ENCODE assay signal across 11 mouse cellular contexts in genomic region chr1:171610781-171611180, GRCm38 (mm10). TPM values are rescaled to one million over a fixed set of nuclear protein-coding genes. Genes with fewer than 3 reads are reported as not detected.
DNase-seq lines count a peak whose midpoint lies in the region; ATAC-seq and TF ChIP-seq lines count a peak whose summit lies in the region.
"Had no signal": no experiment of that assay in that cellular context is flagged by ENCODE, and none has a peak within 500 bp of the region (broad histone marks: within the 10 kb centered on the region; RNA-seq: fewer than 3 reads in every experiment).

No protein-coding gene starts in this region.

- no peaks in the 10 kb centered on the region for H3K36me3 ChIP-seq in hindbrain, postnatal 0 days (ENCODE audit: insufficient read depth, low read length)
- no peaks in the 10 kb centered on the region for H3K36me3 ChIP-seq in hindbrain, embryonic 16.5 days (ENCODE audit: control insufficient read depth, insufficient read depth, low read length)
- H3K36me3 ChIP-seq in MEL (ENCODE audit: control insufficient read depth in 1 of 2, insufficient read depth in 2 of 2, low read length in 2 of 2): no peaks in the 10 kb centered on the region
- H3K36me3 ChIP-seq: limb, embryonic 15.5 days had no signal

- no peak for ATAC-seq in hindbrain, postnatal 0 days
- no peak for ATAC-seq in hindbrain, embryonic 16.5 days
- ATAC-seq in megakaryocyte progenitor cell, adult 5-6 weeks (replicated peaks; ENCODE audit: poor library complexity): peak; percentile 67

- peak; percentile 53 for TF ChIP-seq CTCF in hindbrain, postnatal 0 days (IDR thresholded peaks at IDR 0.05; ENCODE audit: low read depth)
- TF ChIP-seq CTCF in MEL (IDR thresholded peaks at IDR 0.05 in 2 of 3, conservative IDR thresholded peaks at IDR 0.05 in 1 of 3; ENCODE audit: control insufficient read depth in 1 of 3, insufficient read depth in 1 of 3, low read depth in 2 of 3, low read length in 3 of 3, poor library complexity in 1 of 3, severe bottlenecking in 1 of 3): peak; percentile 25 to 52 (median 33)

- peak; percentile 41 for DNase-seq in hindbrain, postnatal 0 days (ENCODE audit: low spot score)
- DNase-seq in A20 (ENCODE audit: low read depth, low spot score): peak; percentile 72
- DNase-seq in MEL (ENCODE audit: low read depth, low spot score): peak; percentile 55
- DNase-seq in layer of hippocampus, adult 11-12 months (ENCODE audit: low spot score): no peak
- no peak for DNase-seq in gastrocnemius, adult 8-10 months (ENCODE audit: low spot score in 2 of 2)
- DNase-seq in kidney, postnatal 10 days: no peak
- DNase-seq: cerebellum, postnatal 25 days had no signal

- H3K4me3 ChIP-seq in hindbrain, postnatal 0 days (ENCODE audit: low read length): no peak overlapping the region
- H3K4me3 ChIP-seq in hindbrain, embryonic 16.5 days (ENCODE audit: low read length): no peak overlapping the region
- no peak overlapping the region for H3K4me3 ChIP-seq in MEL (ENCODE audit: control insufficient read depth in 1 of 2, insufficient read depth in 1 of 2, low read depth in 2 of 2, low read length in 2 of 2)
- H3K4me3 ChIP-seq: limb, embryonic 15.5 days had no signal

- no peak overlapping the region for H3K9ac ChIP-seq in hindbrain, postnatal 0 days (replicated peaks; ENCODE audit: low read length)
- no peak overlapping the region for H3K9ac ChIP-seq in hindbrain, embryonic 16.5 days (ENCODE audit: low read depth, low read length)
- no peak overlapping the region for H3K9ac ChIP-seq in MEL (ENCODE audit: control insufficient read depth, low read depth, low read length, poor library complexity, severe bottlenecking)
- H3K9ac ChIP-seq: limb, embryonic 15.5 days had no signal

- H3K4me1 ChIP-seq in hindbrain, postnatal 0 days (ENCODE audit: insufficient read depth, low read length): no peaks in the 10 kb centered on the region
- no peaks in the 10 kb centered on the region for H3K4me1 ChIP-seq in hindbrain, embryonic 16.5 days (ENCODE audit: control insufficient read depth, insufficient read depth, low read depth, low read length)
- H3K4me1 ChIP-seq in MEL (ENCODE audit: control insufficient read depth in 1 of 2, insufficient read depth in 2 of 2, low read length in 2 of 2): no peaks in the 10 kb centered on the region
- H3K4me1 ChIP-seq: limb, embryonic 15.5 days had no signal

- no peaks in the 10 kb centered on the region for H3K9me3 ChIP-seq in hindbrain, postnatal 0 days (ENCODE audit: low read length)
- H3K9me3 ChIP-seq in hindbrain, embryonic 16.5 days (ENCODE audit: control insufficient read depth, low read length): no peaks in the 10 kb centered on the region
- H3K9me3 ChIP-seq in MEL (replicated peaks; ENCODE audit: insufficient read depth, low read length): no peaks in the 10 kb centered on the region
- H3K9me3 ChIP-seq: limb, embryonic 15.5 days had no signal

- WGBS in hindbrain, postnatal 0 days: 26% methylated on average over 1 of the region's 1 CpGs
- WGBS in hindbrain, embryonic 16.5 days: 31% methylated on average over 1 of the region's 1 CpGs

- TF ChIP-seq EP300 in MEL (IDR thresholded peaks at IDR 0.05; ENCODE audit: low read depth in 1 of 2, low read length in 2 of 2): no peak

- H3K79me2 ChIP-seq in MEL (ENCODE audit: control insufficient read depth, insufficient read depth, low read length, poor library complexity): no peaks in the 10 kb centered on the region

- H3K27me3 ChIP-seq in hindbrain, postnatal 0 days (ENCODE audit: insufficient read depth, low read length): no peaks in the 10 kb centered on the region
- no peaks in the 10 kb centered on the region for H3K27me3 ChIP-seq in hindbrain, embryonic 16.5 days (replicated peaks; ENCODE audit: control insufficient read depth, insufficient read depth, low read length)
- H3K27me3 ChIP-seq in MEL (ENCODE audit: control insufficient read depth in 1 of 2, insufficient read depth in 2 of 2, low read length in 2 of 2): no peaks in the 10 kb centered on the region
- H3K27me3 ChIP-seq: limb, embryonic 15.5 days had no signal

- H3K27ac ChIP-seq in hindbrain, postnatal 0 days: no peak overlapping the region
- H3K27ac ChIP-seq in hindbrain, embryonic 16.5 days (ENCODE audit: low read depth, low read length): no peak overlapping the region
- H3K27ac ChIP-seq in MEL (ENCODE audit: control insufficient read depth, low read depth, low read length): no peak overlapping the region
- H3K27ac ChIP-seq: limb, embryonic 15.5 days had no signal

- no peak for TF ChIP-seq POLR2A in MEL (IDR thresholded peaks at IDR 0.05; ENCODE audit: control insufficient read depth in 1 of 2, insufficient read depth in 1 of 2, low read depth in 1 of 2, low read length in 2 of 2, poor library complexity in 1 of 2)

- peak; percentile 30 for TF ChIP-seq RAD21 in MEL (IDR thresholded peaks at IDR 0.05; ENCODE audit: low read depth, low read length)

- no peak overlapping the region for H3K4me2 ChIP-seq in hindbrain, postnatal 0 days (ENCODE audit: low read depth, low read length)
- H3K4me2 ChIP-seq in hindbrain, embryonic 16.5 days (ENCODE audit: low read length): no peak overlapping the region
- H3K4me2 ChIP-seq: limb, embryonic 15.5 days had no signal

TF ChIP-seq in MEL, 35 proteins besides CTCF, POLR2A, EP300 and RAD21:
- TF ChIP-seq SMC3 (IDR thresholded peaks at IDR 0.05; ENCODE audit: low read depth, low read length) (peak; percentile 43), MEF2A (IDR thresholded peaks at IDR 0.05; ENCODE audit: extremely low read depth, insufficient replicate concordance, low read depth, low read length, poor library complexity, severe bottlenecking) (no peak), GABPA (IDR thresholded peaks at IDR 0.05; ENCODE audit: low read depth, low read length) (no peak), NRF1 (IDR thresholded peaks at IDR 0.05; ENCODE audit: insufficient read depth, low read depth, low read length, poor library complexity, severe bottlenecking) (no peak)

RNA-seq across cellular contexts. Expression of gene Ly9, which starts 3.6 kb away (rescaled TPM):
- total RNA-seq in hindbrain, postnatal 0 days (2014; rRNA removed): 0.63 TPM in 1 of 2 replicates, not detected in the other
- polyA plus RNA-seq in hindbrain, postnatal 0 days (2015; fragmentation: Nextera tagmentation; extraction: Ambion mirVana): 0.14 TPM in 1 of 2 replicates, not detected in the other
- 0.18 TPM in 1 of 2 replicates, not detected in the other for polyA plus RNA-seq in hindbrain, embryonic 16.5 days (2015; fragmentation: Nextera tagmentation; extraction: Ambion mirVana)
- total RNA-seq in MEL (2012; rRNA removed): not detected in 2 replicates
- under 1 TPM in 1 of 2 experiments, not detected in 1; 0.25 TPM for polyA plus RNA-seq in MEL (2012; ENCODE audit: insufficient read depth in 1 of 2, insufficient read length in 2 of 2, low read depth in 1 of 2, low replicate concordance in 2 of 2, missing spikeins in 1 of 2)
- 18.9 and 20.7 TPM in 2 replicates for total RNA-seq in megakaryocyte progenitor cell, adult 5-6 weeks (2015)
- total RNA-seq in megakaryocyte progenitor cell, adult 5-6 weeks (2017): 29.4 and 30.0 TPM in 2 replicates
- under 1 TPM in 2 of 4 experiments, not detected in 2; 0.18 to 0.27 TPM for total RNA-seq in gastrocnemius, adult 8-10 months (2022)

RNA-seq across cellular contexts. Expression of gene Slamf7, which starts 42.1 kb away (rescaled TPM):
- not detected in 2 replicates for total RNA-seq in hindbrain, postnatal 0 days (2014; rRNA removed)
- not detected in 2 replicates for polyA plus RNA-seq in hindbrain, postnatal 0 days (2015; fragmentation: Nextera tagmentation; extraction: Ambion mirVana)
- polyA plus RNA-seq in hindbrain, embryonic 16.5 days (2015; fragmentation: Nextera tagmentation; extraction: Ambion mirVana): 0.12 TPM in 1 of 2 replicates, not detected in the other
- not detected in 2 replicates for total RNA-seq in MEL (2012; rRNA removed)
- not detected for polyA plus RNA-seq in MEL (2012; ENCODE audit: insufficient read depth in 1 of 2, insufficient read length in 2 of 2, low read depth in 1 of 2, low replicate concordance in 2 of 2, missing spikeins in 1 of 2)
- total RNA-seq in megakaryocyte progenitor cell, adult 5-6 weeks (2015): 0.59 and 2.3 TPM in 2 replicates
- total RNA-seq in megakaryocyte progenitor cell, adult 5-6 weeks (2017): 0.30 and 1.7 TPM in 2 replicates
- under 1 TPM in 1 of 4 experiments, not detected in 3; 0.65 TPM for total RNA-seq in gastrocnemius, adult 8-10 months (2022)
- polyA plus RNA-seq: intestine, embryonic 14.5 days had no signal

RNA-seq across cellular contexts. Expression of gene Cd244a, which starts 51.8 kb away (rescaled TPM):
- total RNA-seq in hindbrain, postnatal 0 days (2014; rRNA removed): 0.05 TPM in 1 of 2 replicates, not detected in the other
- not detected in 2 replicates for polyA plus RNA-seq in hindbrain, postnatal 0 days (2015; fragmentation: Nextera tagmentation; extraction: Ambion mirVana)
- not detected in 2 replicates for polyA plus RNA-seq in hindbrain, embryonic 16.5 days (2015; fragmentation: Nextera tagmentation; extraction: Ambion mirVana)
- not detected in 2 replicates for total RNA-seq in MEL (2012; rRNA removed)
- polyA plus RNA-seq in MEL (2012; ENCODE audit: insufficient read depth in 1 of 2, insufficient read length in 2 of 2, low read depth in 1 of 2, low replicate concordance in 2 of 2, missing spikeins in 1 of 2): not detected
- total RNA-seq in megakaryocyte progenitor cell, adult 5-6 weeks (2015): 5.0 and 6.5 TPM in 2 replicates
- 6.1 and 9.8 TPM in 2 replicates for total RNA-seq in megakaryocyte progenitor cell, adult 5-6 weeks (2017)
- under 1 TPM in 1 of 4 experiments, not detected in 3; 0.19 TPM for total RNA-seq in gastrocnemius, adult 8-10 months (2022)

Comparison
In these comparisons a context has a peak if more than half of its experiments do, and no peak if none do; other contexts are left out.
1. DNase-seq: peak in hindbrain, postnatal 0 days (single experiment), A20 (single experiment) and MEL (single experiment); none in layer of hippocampus, adult 11-12 months (single experiment), gastrocnemius, adult 8-10 months (0 of 2) and kidney, postnatal 10 days (single experiment).
2. RNA of gene Ly9, which starts 3.6 kb away (total RNA-seq): 18.9 to 30.0 TPM in megakaryocyte progenitor cell, adult 5-6 weeks; 0.63 TPM in hindbrain, postnatal 0 days, 0.18 to 0.27 TPM in gastrocnemius, adult 8-10 months and not detected in MEL; every median in the first group is over 10 times any median in the second.